Mouse (Mus musculus) liver, adult (tissue): ENCODE results near the gene Cd93.

Experiments
- GATA4 ChIP-seq: IDR thresholded peaks from 2 replicates; pipeline ENCODE4 v1.6.1; 2014; ENCODE audit warnings: mild to moderate bottlenecking, low read length; ENCODE audit not compliant: insufficient replicate concordance

Gene Cd93

DNA sequence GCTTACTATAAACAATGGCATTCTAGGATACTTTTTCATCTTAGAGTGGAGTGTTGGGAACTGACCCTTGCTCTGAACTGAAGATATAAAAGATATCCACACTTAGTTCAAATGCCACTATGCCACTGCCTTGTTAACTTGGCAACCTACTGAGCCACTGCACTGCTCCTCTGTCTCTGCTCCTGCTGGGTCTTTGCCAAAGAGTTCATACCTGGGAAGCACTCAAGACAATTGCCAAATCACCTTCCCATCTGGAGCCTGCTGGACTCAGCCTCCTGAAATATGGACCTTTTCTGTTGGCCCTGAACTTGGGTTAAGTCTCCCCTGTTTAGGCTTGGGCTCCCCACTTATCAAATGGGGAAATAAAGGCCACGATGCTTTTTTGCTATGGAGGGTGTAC lies 6.3 kb upstream of the Cd93 start:
- TF ChIP-seq GATA4, result no peak

DNA sequence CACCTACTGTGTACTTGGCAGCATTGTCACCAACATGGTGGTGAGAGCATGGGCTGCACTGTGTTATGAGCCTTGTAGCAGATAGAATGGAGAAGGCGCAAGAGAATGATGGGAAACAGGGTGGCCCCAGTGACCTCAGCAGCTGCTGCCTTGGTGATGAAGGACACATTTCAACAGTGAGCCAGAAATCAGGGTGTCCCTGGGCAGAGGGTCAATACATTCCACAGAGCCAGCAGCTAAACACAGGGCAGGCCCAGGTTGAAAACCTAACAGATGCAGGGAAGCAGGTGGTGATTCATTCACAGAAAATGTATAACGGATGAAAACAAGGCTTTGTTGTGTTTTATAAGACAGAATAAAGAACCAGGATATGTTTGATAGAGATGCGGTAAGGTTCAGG lies 3.1 kb upstream of the Cd93 start:
- TF ChIP-seq GATA4, result no peak

DNA sequence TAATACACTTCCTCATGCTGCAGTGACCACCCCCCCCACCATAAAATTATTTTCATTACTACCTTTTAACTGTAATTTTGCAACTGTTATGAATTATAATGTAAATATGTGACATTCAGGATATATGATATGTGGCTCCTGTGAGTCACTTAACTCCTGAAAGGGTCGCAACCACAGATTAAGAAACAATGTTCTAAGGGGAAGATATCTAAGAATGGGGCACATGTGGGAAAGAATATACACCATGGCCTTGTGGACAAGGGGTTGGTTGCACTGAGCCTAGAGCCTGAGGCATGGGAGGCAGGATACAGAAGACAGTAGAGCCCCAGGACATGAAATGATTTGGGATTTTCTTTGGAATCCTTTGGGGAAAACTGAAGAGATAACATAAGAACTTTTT lies 2.3 kb upstream of the Cd93 start:
- no peak for TF ChIP-seq GATA4

DNA sequence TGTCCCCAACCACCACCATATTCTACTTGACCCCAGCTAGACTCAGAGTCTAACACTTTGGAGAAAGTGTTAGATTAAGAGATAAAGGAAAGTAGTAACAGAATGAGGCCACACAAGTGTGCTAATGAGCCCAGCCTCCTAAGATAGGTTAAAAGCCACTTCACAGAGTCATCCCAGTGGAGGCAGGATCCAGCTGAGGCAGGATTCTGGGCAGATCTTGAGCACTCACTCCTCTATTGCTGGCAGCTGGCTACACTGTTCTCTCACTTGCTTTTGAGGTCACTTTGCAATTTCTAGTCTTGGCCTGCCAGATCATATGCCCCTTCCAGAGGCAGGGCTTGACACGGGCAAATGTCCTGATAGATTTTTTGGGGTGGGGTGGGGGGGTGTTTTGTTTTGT lies 1.1 kb upstream of the Cd93 start:
- no peak for TF ChIP-seq GATA4

DNA sequence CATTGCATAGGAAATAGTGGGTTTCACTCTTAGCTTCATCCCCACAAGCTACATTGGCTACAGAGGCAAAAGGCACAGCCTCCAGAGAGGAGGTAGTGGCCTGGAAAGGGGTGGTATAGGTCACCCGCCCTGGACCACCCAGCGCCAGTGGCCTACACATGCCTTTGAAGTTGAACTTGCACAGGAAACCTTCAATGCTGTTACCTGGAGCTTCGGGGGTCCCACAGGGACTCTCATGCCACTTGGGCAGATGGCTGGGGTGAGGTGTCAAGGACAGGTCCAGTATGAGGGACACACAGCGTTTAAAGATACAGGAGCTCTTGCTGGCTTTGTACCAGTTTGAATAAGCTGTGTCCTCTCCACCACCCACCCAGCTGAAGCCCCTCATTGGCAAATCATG lies 653 bp downstream of the Cd93 start:
- TF ChIP-seq GATA4, result no peak

DNA sequence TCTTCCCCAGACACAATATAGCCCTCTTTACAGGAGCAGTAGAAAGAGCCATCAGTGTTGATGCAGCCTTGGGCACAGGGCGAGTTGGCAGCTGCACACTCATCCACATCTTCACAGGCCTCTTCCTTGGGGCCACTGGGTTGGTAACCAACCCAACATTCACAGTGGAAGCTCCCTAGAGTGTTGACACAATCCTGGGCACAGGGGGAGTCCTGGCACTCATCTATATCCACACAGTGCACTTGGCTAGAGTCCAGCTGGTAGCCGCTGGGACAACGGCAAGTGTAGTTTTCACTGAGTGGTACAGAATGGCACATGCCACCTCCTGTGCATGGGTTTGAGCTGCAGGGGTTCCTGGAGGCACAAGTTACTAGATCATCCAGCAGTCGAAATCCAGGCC lies 1.2 kb downstream of the Cd93 start:
- no peak for TF ChIP-seq GATA4

DNA sequence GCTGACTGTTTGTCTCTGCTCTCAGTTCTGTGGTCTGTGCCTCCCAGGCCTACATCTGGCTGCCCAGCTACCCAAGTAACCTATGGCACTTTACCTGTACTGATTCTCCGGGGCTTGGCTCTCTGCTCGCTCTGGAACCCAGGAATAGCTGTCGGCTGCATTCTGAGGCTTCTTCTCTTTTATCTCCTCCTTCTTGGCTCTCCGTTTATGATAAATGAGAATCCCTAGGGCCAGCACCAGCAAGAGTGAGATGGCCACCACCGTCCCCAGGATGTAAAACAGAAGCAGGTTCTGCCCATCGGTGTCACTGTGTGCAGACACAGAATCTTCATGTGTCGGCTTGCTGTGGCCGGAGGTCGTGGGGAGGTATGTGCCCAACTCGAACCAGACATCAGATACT lies 1.9 kb downstream of the Cd93 start:
- TF ChIP-seq GATA4, result no peak

DNA sequence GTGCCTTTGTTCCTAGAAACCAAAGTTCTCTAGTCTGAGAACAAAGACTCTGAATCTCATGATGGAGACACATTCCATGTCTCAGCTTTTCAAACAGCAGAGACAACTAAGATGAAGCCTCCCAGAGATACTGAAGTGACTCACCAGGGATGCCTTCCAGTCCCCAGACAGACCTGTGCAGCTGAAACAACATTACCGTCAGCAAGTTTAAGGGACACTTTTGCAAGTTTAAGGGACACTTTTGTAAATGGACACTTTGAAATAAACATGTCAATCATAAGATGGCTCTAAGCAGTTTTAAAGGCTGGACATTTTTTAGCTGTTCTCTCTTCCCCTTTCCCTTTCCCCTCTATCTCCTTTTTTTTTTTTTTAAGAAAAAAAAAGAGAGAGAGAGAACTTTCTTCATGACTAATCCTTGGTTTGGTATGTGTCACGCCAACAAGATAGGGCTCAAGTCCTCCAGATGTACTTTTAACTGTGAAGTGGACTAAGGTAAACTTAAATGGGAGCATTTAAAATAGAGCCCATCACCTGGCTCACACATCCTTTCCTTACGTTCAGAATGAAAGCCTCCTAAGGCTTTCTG lies 3.6 kb downstream of the Cd93 start:
- TF ChIP-seq GATA4, result no peak

DNA sequence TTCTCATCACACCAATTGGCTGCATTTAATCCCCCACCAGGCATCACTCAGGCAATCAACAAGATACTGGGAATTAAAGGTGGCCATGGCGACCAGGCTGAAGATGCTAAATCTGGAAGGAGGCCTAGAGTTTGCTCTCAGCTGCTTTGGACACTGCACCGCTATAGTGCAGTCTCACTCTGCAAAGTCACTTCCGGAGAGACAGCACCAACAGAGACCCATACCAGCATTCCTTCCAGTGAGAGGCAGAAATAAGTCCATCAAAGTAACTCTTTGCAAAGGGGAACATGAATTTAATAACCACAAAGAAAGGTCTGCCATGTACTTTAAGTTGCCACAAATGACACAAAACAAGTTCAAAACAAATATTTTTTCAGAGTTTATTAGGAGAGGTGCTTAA lies 7.1 kb downstream of the Cd93 start:
- no peak for TF ChIP-seq GATA4

DNA sequence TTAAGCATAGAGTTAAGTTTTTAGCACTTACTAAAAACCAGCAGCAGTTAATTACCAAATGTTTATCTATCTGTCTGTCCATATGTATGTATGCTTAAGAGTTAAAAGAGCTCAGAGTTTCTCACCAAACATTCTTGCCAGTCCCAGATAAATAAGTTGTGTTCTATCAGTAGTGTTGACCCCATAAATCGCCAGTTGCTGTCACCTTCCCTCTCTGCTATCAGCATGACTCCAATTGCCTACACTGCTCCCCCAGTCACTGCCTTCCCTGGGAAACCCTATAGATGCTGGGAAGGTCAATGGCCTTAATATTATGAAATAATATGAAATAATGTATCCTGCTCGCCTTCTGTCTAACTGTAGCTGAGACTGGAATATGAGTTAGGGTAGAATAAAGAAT lies 11.0 kb downstream of the Cd93 start:
- TF ChIP-seq GATA4, result no peak

DNA sequence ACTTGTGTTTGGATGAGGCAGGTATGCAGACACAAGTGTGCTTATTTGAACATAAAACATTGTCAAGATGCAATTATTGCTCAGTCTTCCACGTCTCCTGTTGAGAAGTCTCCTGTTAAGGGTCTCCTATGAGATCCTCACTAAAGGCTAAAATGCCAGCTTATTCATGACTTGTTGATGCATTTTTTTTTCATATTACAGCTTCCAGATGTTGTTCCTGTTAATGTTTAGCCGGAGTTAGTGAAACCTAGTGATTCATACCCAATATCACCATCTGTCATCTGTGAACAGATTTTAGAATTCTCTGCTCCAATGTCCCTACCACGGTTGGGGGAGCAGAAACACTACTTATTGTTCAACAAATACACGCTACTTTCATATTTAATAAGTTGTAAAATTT lies 12.4 kb downstream of the Cd93 start:
- no peak for TF ChIP-seq GATA4

DNA sequence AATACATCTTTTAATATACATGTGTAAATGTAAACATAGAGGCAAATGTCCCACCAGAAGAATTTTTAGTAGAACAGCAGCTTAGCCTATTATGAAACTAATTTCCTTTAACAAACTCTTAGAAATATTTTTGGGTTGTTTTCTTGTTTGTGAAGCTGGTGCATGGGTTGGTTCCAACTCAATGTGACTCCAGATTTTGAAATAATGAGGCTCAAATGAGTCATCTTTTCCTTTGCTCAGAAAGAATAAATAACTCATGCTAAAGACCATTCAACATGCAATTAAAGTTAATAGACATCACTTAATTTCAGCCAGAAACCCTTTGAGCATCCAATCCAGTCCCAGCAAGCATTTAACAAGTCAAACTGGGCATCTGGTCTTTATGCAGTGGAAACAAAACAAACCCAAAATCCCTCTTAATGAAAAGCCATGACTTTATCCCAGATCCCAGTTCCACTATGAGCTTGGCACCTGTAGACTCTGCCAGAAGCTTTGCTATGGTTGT lies 14.3 kb downstream of the Cd93 start:
- no peak for TF ChIP-seq GATA4

DNA sequence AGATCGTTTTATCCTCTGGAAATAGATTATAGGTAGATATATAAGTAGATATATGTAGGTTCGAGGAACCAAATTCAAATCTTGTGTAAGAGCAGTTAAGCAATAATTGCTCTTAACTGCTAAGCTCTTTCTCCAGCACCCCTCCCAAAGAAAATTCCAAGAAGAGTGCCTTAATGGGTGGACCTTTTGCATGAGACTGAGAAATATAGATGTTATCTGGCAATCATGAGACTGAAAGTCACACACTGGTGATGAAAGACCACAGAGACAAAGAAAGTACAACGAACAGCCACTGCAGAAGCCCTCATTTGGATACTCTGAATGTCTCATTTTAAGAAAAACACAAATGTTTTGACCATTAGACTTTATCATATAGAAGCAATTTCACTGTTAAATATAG lies 14.8 kb downstream of the Cd93 start:
- no peak for TF ChIP-seq GATA4

DNA sequence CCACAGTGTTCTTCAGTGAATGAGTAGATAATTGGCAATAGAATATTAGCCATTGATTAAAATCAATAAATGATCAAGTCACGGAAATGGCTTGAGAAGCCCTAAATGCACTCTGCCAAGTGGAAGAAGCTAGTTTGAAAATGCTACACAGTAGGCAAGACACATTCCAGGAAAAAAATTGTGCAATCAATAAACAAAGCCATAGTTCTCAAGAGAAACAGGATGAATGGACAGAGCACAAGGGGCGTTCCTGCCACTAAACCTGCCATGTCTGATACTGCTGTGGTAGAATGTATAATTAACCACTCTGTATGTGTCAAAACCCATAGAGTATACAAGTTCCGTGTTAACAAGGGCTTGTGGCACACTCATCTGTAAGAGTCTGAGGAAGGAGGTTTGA lies 15.8 kb downstream of the Cd93 start:
- TF ChIP-seq GATA4, result no peak

DNA sequence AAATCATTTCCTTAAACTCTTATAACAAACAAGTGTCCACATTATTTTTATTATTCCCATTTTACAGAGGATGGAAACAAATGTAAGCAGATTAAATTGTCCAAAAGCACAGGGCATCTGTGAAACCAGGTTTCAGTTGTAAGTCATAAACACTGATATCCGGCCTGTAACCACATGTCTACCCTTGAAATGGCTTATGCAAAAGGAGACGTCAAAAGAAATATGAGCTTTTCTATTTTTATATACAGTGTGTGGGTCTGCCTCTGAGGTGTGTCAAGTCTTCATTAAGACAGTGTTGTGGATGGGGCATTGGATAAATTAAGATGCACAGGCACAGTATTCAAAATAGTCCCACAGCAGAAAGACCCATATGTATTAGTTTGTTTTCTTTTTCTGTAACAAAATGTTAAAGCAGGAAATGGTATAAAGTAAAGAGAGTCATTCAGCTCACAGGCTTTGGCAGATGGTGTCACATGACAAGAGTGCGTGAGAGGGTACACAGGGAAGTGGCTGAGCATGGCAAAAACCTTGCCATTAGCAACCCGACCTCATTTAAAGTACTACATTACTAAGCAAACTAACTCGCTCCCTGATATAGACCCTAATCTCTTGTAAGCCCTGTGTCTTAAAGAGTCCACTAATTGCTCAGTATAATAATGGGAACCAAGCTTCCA lies 17.5 kb downstream of the Cd93 start:
- TF ChIP-seq GATA4, result no peak

DNA sequence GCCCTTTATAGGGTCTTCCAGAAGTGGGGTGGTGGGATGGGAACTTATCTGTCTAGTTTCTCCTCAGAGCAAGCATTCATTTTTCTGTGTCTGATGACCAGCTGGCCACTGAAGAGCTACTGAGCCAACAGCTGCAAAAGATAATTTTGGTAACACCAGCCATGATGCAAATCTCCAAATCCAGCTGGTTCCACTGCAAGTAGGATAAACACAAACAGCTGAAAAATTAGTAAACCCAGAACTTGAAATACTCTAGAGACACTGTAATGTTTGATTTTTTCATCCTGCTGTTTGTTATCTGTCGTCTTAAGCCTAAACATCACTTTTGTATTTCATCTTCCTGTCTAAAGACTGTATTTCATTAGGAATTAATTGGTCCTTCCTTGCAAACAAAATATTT lies 21.7 kb downstream of the Cd93 start:
- no peak for TF ChIP-seq GATA4

DNA sequence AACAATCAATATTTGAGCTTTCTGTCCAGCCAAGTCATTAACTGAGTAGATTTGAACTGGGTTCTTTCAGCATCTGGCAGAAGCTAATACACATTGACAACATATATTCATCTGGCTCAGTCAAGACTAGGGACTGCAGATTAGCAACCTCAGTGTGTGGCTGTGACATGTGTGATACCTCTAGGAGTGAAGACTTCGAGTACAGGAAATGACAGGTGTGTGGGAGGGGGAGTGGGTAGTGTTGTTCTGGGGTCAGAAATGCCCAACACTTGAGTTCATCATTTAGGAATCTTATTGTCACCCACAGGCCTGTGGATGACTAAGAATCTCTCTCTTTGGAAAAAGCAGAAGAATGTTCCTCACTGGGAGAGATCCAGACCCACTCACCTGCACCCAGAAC lies 22.3 kb downstream of the Cd93 start:
- TF ChIP-seq GATA4, result no peak
